Mouse (Mus musculus) left cerebral cortex, postnatal 10 days (tissue): ENCODE results near the gene Fkbp1b. TPM values are rescaled to one million over a fixed set of nuclear protein-coding genes. Genes with fewer than 3 reads are reported as not detected.
"Not testable (repeated sequence)": the region's sequence is repeated elsewhere in the genome, so short reads cannot be mapped to it uniquely, and the experiment has no call there.

Source experiments
- DNase-seq, 2 experiments: peaks; one replicate each; pipeline ENCODE4 v3.0.0; 2021 to 2022; ENCODE audit warnings: low spot score in 2 of 2, mixed read lengths in 1 of 2; ENCODE audit errors: extremely low spot score in 1 of 2
- intact Hi-C: fragments of 180-260 bp; cut with DNase I; formaldehyde crosslinking; loops from one replicate; pipeline ENCODE4 v1.15.1; 2025
- total RNA-seq, 2 experiments: library from RNA; stranded (reverse); gene quantifications; 2 replicates each; pipeline ENCODE4 v1.2.3; 2021

Fkbp1b gene
- total RNA-seq, 2 experiments from 2014 or later, result 112 to 132 TPM

- intact Hi-C loops, result loop anchor here (10.0 kb wide), 1 partner anchor 115 kb away; no protein-coding TSS in a partner anchor
Measured at GRCm38 (mm10) chr12:4859241-4859914, 18.0 kb upstream of the Fkbp1b start.

GRCm38 (mm10) chr12:4856834-4857233, 15.4 kb upstream of the Fkbp1b start:
- DNase-seq, result no peak
- intact Hi-C loops, result loop anchor here (10.0 kb wide), 1 partner anchor 118 kb away; no protein-coding TSS in a partner anchor

More at GRCm38 (mm10) chr12:4859241-4859914, 18.0 kb upstream of the Fkbp1b start:
- peak in 1 of 2 experiments; percentile 2 for DNase-seq

GRCm38 (mm10) chr12:4856160-4856559, 14.8 kb upstream of the Fkbp1b start:
- intact Hi-C loops, result loop anchor here (10.0 kb wide), 1 partner anchor 119 kb away; no protein-coding TSS in a partner anchor
- no peak for DNase-seq

GRCm38 (mm10) chr12:4843741-4844140, 2.4 kb upstream of the Fkbp1b start:
- DNase-seq, result peak in 1 of 2 experiments; percentile 57
- intact Hi-C loops, result loop anchor here (5.0 kb wide), 1 partner anchor 74 kb away; the partner anchor contains the start of gene Atad2b

- intact Hi-C loops, result loop anchor here (5.0 kb wide), 1 partner anchor 74 kb away; the partner anchor contains the start of gene Atad2b
- DNase-seq, result peak; percentile 91 to 93
Measured at GRCm38 (mm10) chr12:4842890-4843597, 1.7 kb upstream of the Fkbp1b start, which contains the start of gene Wdcp. Gene Wdcp, plus strand, starts transcription at chr12:4843303.

GRCm38 (mm10) chr12:4842456-4842855, 1.1 kb upstream of the Fkbp1b start:
- DNase-seq, result no peak
- intact Hi-C loops, result loop anchor here (5.0 kb wide), 1 partner anchor 75 kb away; the partner anchor contains the start of gene Atad2b

GRCm38 (mm10) chr12:4840741-4841140, 650 bp downstream of the Fkbp1b start:
- intact Hi-C loops, result loop anchor here (5.0 kb wide), 1 partner anchor 77 kb away; the partner anchor contains the start of gene Atad2b
- DNase-seq, result peak in 1 of 2 experiments; percentile 38

- intact Hi-C loops, result loop anchor here (5.0 kb wide), 1 partner anchor 77 kb away; the partner anchor contains the start of gene Atad2b
- DNase-seq, result no peak
Measured at GRCm38 (mm10) chr12:4840010-4840409, 1.4 kb downstream of the Fkbp1b start.

GRCm38 (mm10) chr12:4836959-4837358, 4.4 kb downstream of the Fkbp1b start:
- intact Hi-C loops, result no loop called here

GRCm38 (mm10) chr12:4827256-4827655, 14.1 kb downstream of the Fkbp1b start:
- intact Hi-C loops, result no loop called here
- no peak for DNase-seq

More at GRCm38 (mm10) chr12:4836959-4837358, 4.4 kb downstream of the Fkbp1b start:
- DNase-seq, result no peak

- intact Hi-C loops, result no loop called here
- DNase-seq, result peak; percentile 97 to 99
Measured at GRCm38 (mm10) chr12:4817361-4818101, 23.9 kb downstream of the Fkbp1b start, which contains the start of gene Sf3b6. Gene Sf3b6, plus strand, starts transcription at chr12:4817544.

- intact Hi-C loops, result no loop called here
Measured at GRCm38 (mm10) chr12:4816680-4817360, 24.6 kb downstream of the Fkbp1b start.

GRCm38 (mm10) chr12:4813636-4814035, 27.8 kb downstream of the Fkbp1b start:
- intact Hi-C loops, result no loop called here
- no peak for DNase-seq

More at GRCm38 (mm10) chr12:4816680-4817360, 24.6 kb downstream of the Fkbp1b start:
- DNase-seq, result no peak

- no peak for DNase-seq
- intact Hi-C loops, result no loop called here
Measured at GRCm38 (mm10) chr12:4811705-4812104, 29.7 kb downstream of the Fkbp1b start.

- intact Hi-C loops, result no loop called here
- DNase-seq, result no peak
Measured at GRCm38 (mm10) chr12:4811036-4811435, 30.4 kb downstream of the Fkbp1b start.

- intact Hi-C loops, result not testable (repeated sequence)
Measured at GRCm38 (mm10) chr12:4797471-4797870, 43.9 kb downstream of the Fkbp1b start.

GRCm38 (mm10) chr12:4793718-4794117, 47.7 kb downstream of the Fkbp1b start:
- peak in 1 of 2 experiments; percentile 44 for DNase-seq
- intact Hi-C loops, result no loop called here

More at GRCm38 (mm10) chr12:4797471-4797870, 43.9 kb downstream of the Fkbp1b start:
- not testable (repeated sequence) for DNase-seq

- intact Hi-C loops, DNase-seq: not testable (repeated sequence)
Measured at GRCm38 (mm10) chr12:4788128-4788527, 53.3 kb downstream of the Fkbp1b start.
